Mouse (Mus musculus) heart, embryonic 12.5 days (tissue): ENCODE results near the gene Klhl15. TPM values are rescaled to one million over a fixed set of nuclear protein-coding genes. Genes with fewer than 3 reads are reported as not detected.

Experiments used
- ATAC-seq: fragments of 200-750 bp; cut with Nextera tagmentation; 2 replicates; pipeline ENCODE4 v1.8.0; 2017; ENCODE audit warnings: moderate TSS enrichment, moderate library complexity; ENCODE audit not compliant: insufficient number of reproducible peaks, low FRiP score
- H3K27ac ChIP-seq: fragments of 300-500 bp; sonication (generic); 2 replicates; pipeline ENCODE4 v1.5.1; 2016; ENCODE audit warnings: mild to moderate bottlenecking, moderate library complexity; ENCODE audit not compliant: poor library complexity, severe bottlenecking
- H3K27me3 ChIP-seq: fragments of 300-500 bp; sonication (generic); replicated peaks from 2 replicates; pipeline ENCODE4 v1.6.1; 2016; ENCODE audit warnings: mild to moderate bottlenecking, moderate library complexity
- H3K36me3 ChIP-seq: fragments of 300-500 bp; sonication (generic); 2 replicates; pipeline ENCODE4 v1.6.1; 2016; ENCODE audit warnings: mild to moderate bottlenecking, moderate library complexity
- H3K4me1 ChIP-seq: fragments of 300-500 bp; sonication (generic); replicated peaks from 2 replicates; pipeline ENCODE4 v1.6.1; 2016; ENCODE audit warnings: mild to moderate bottlenecking
- H3K4me2 ChIP-seq: fragments of 300-500 bp; sonication (generic); 2 replicates; pipeline ENCODE4 v1.6.1; 2016; ENCODE audit warnings: mild to moderate bottlenecking, moderate library complexity
- H3K4me3 ChIP-seq: fragments of 300-500 bp; sonication (generic); 2 replicates; pipeline ENCODE4 v1.5.1; 2016; ENCODE audit warnings: mild to moderate bottlenecking
- H3K9ac ChIP-seq: fragments of 300-500 bp; sonication (generic); 2 replicates; pipeline ENCODE4 v1.6.1; 2016; ENCODE audit warnings: mild to moderate bottlenecking, moderate library complexity
- H3K9me3 ChIP-seq: fragments of 300-500 bp; sonication (generic); replicated peaks from 2 replicates; pipeline ENCODE4 v1.6.1; 2016; ENCODE audit warnings: mild to moderate bottlenecking, moderate library complexity
- WGBS: fragments of 180-500 bp; shearing (Covaris S2); methylation state at CpG from one replicate; pipeline ENCODE4 v1.1.7; 2016; 5-methylcytosine and 5-hydroxymethylcytosine counted together
- microRNA-seq: library from miRNA; unstranded; fragments of <30 nt; microRNA quantifications from one replicate; pipeline ENCODE4, GENCODE M21; 2017
- polyA plus RNA-seq: library from polyadenylated mRNA; unstranded; fragments of >200 nt; fragmentation: Nextera tagmentation; extraction: Ambion mirVana; gene quantifications from 2 replicates; pipeline ENCODE4 v1.2.1, GENCODE M21; 2016

The Klhl15 gene
- polyA plus RNA-seq, 1 experiment from 2014 or later, result 6.0 TPM

- H3K9me3 ChIP-seq, result no peaks in the 10 kb centered on the region
- no peak for ATAC-seq
- no peak overlapping the region for H3K4me2 ChIP-seq
- no peaks in the 10 kb centered on the region for H3K4me1 ChIP-seq
- no peak overlapping the region for H3K27ac ChIP-seq
- no peak overlapping the region for H3K9ac ChIP-seq
- no peak overlapping the region for H3K4me3 ChIP-seq
- H3K27me3 ChIP-seq, result peaks cover 37% of the 10 kb centered on the region
- no peaks in the 10 kb centered on the region for H3K36me3 ChIP-seq
- 15% methylated on average over 2 of the region's 2 CpGs for WGBS
Measured at GRCm38 (mm10) chrX:94288923-94289322, 54.5 kb downstream of the Klhl15 start.

GRCm38 (mm10) chrX:94302928-94303327 lies 68.5 kb downstream of the Klhl15 start:
- WGBS, result 55% methylated on average over 2 of the region's 2 CpGs
- Histone ChIP-seq H3K4me3 (no peak overlapping the region), H3K27ac (no peak overlapping the region), H3K4me2 (no peak overlapping the region), H3K4me1 (no peaks in the 10 kb centered on the region), H3K9me3 (no peaks in the 10 kb centered on the region), H3K9ac (no peak overlapping the region), H3K27me3 (peaks cover 45% of the 10 kb centered on the region), H3K36me3 (no peaks in the 10 kb centered on the region)
- no peak for ATAC-seq

GRCm38 (mm10) chrX:94321036-94321902 lies 86.9 kb downstream of the Klhl15 start:
- Histone ChIP-seq H3K27ac (no peak overlapping the region), H3K36me3 (no peaks in the 10 kb centered on the region), H3K4me2 (no peak overlapping the region), H3K27me3 (peaks cover 40% of the 10 kb centered on the region), H3K9ac (no peak overlapping the region), H3K4me3 (no peak overlapping the region), H3K9me3 (no peaks in the 10 kb centered on the region), H3K4me1 (no peaks in the 10 kb centered on the region)
- no peak for ATAC-seq
- 85% methylated on average over 11 of the region's 11 CpGs for WGBS

Small RNAs within 50 kb of the gene (microRNA-seq; reads per million reads assigned to microRNA genes)
- not detected for gene Mir7673

Other genes with a start within 250 kb of the Klhl15 start
- 24.5 and 25.1 TPM in 2 replicates for gene Zfx, start 110.9 kb upstream of the Klhl15 start, polyA plus RNA-seq
- 62.0 and 68.1 TPM in 2 replicates for gene Eif2s3x, start 21.7 kb upstream of the Klhl15 start, polyA plus RNA-seq
- 0.15 TPM in 1 of 2 replicates, not detected in the other for gene Fam90a1b, start 132.2 kb downstream of the Klhl15 start, polyA plus RNA-seq
- gene Apoo, start 132.5 kb downstream of the Klhl15 start, polyA plus RNA-seq, result 165 and 171 TPM in 2 replicates